21 mouse cellular contexts compared by ENCODE assay signal in genomic region chr19:30744426-30744825, GRCm38 (mm10).
"Had no signal": no experiment of that assay in that cellular context is flagged by ENCODE, and none has a peak within 500 bp of the region (broad histone marks: within the 10 kb centered on the region; RNA-seq: fewer than 3 reads in every experiment).

No protein-coding gene starts in this region.

- H3K4me1 ChIP-seq: midbrain, embryonic 10.5 days; midbrain, embryonic 12.5 days; neural tube, embryonic 13.5 days; neural tube, embryonic 15.5 days; stomach, embryonic 15.5 days had no signal

- ATAC-seq: midbrain, embryonic 16.5 days had no signal

- H3K4me3 ChIP-seq: midbrain, embryonic 10.5 days; midbrain, embryonic 12.5 days; myocyte; neural tube, embryonic 13.5 days; neural tube, embryonic 15.5 days; stomach, embryonic 15.5 days had no signal

- H3K36me3 ChIP-seq: midbrain, embryonic 10.5 days; midbrain, embryonic 12.5 days; neural tube, embryonic 13.5 days; neural tube, embryonic 15.5 days; stomach, embryonic 15.5 days had no signal

- H3K27ac ChIP-seq: midbrain, embryonic 10.5 days; midbrain, embryonic 12.5 days; neural tube, embryonic 13.5 days; neural tube, embryonic 15.5 days; stomach, embryonic 15.5 days; stomach, postnatal 0 days had no signal

- H3K9ac ChIP-seq: lung, embryonic 14.5 days; midbrain, embryonic 12.5 days; neural tube, embryonic 13.5 days; neural tube, embryonic 15.5 days; stomach, embryonic 15.5 days had no signal

- DNase-seq: lung, adult 18-20 months; lung, embryonic 14.5 days; lung, postnatal 10 days; lung, postnatal 4 days; midbrain, embryonic 14.5 days; retina, postnatal 1 day; right cerebral cortex, adult 18-20 months; right cerebral cortex, postnatal 25 days; right cerebral cortex, postnatal 4 days; spleen, adult 18-20 months; thymus, adult 2 months; thymus, postnatal 25 days; thymus, postnatal 4 days had no signal

- H3K27me3 ChIP-seq: midbrain, embryonic 12.5 days; neural tube, embryonic 13.5 days; neural tube, embryonic 15.5 days; stomach, embryonic 15.5 days had no signal
